Mouse (Mus musculus) ovary, postnatal 36 days (tissue): ENCODE data around the gene Vps8.

ENCODE experiments used
- DNase-seq: peaks from one replicate; pipeline ENCODE4 v3.0.0; 2022; ENCODE audit warnings: low spot score, mixed read lengths

Vps8 gene

DNA sequence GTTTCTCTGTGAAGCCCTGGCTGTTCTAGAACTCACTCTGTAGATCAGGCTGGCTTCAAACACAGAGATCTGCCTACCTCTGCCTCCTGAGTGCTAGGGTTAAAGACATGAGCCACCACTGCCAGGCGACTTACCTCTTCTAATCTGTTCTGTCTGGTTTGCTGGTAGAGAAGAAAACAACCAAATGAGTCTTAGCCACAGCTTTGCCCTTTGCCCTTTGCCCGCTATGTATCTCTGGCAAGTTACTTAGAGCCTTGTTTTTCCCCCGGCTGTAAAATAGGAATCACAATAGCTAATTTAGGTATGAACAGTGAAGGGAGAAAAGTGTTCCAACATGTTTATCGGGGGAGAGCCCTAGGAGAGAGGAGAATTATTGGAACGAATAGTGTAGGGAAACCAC, 18.3 kb upstream of the Vps8 start:
- DNase-seq = no peak

DNA sequence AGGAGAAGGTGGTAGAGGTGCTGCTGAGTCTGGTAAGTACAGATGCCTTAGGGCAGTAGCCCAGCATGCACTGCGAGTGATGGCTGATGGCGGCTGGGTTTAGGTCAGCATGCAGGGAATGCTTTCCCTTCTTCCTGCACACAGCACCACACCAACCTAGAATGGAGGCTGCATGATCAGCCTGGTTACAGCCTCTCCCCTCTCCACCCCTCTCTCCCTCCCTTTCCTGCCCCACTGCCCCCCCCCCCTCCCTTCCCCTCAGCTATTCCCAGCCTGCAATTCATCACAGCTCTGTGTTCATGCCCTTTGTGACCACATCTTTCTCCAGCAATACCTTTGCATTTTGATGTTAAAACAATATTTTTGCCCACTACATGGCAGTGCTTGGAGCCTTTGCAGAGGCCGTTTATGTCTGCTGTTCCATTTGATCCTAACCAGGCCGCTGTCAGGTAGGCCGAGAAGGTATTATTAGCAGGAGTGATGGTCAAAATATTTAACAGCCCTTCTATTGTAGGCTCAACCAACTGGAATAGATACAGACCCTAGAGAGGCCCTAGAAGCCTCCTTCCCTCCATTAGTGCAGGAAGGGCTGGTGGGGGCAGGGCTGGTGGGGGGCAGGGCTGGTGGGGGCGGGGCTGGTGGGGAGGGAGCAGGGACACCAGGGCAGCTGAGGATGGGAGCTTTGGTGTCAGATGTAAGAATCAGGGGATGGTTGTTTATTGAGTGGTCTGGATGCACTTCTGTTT, 17.5 kb upstream of the Vps8 start:
- no peak for DNase-seq

- DNase-seq = no peak
These were observed 16.8 kb upstream of the Vps8 start for GRCm38 (mm10) chr16:21406136-21406535.

- no peak for DNase-seq
These were observed 11.1 kb upstream of the Vps8 start for GRCm38 (mm10) chr16:21411779-21412178.

DNA sequence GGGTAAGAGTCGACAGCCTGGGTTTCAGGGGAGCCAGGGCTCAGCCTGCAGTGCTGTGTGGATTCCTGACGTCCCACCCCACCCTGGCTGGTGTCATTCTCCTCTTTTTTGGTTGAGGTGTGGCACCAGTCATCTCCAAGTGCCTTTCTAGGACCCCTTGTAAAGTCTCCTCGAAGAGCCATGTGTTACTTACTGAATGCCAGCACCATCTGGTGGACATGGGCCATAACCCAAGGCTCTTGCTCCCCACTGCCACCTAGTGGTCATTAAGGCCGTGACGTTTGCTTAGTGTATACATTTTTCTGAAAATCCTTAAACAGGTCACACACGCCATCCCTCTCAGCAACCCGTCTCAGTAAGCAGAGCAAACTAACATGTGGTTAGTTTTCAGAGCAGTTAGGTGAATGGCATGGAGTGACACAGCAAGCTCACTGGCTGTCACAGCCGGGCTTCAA, 10.3 kb upstream of the Vps8 start:
- DNase-seq = peak; percentile 59

GRCm38 (mm10) chr16:21413819-21414218, 9.1 kb upstream of the Vps8 start:
- no peak for DNase-seq

DNA sequence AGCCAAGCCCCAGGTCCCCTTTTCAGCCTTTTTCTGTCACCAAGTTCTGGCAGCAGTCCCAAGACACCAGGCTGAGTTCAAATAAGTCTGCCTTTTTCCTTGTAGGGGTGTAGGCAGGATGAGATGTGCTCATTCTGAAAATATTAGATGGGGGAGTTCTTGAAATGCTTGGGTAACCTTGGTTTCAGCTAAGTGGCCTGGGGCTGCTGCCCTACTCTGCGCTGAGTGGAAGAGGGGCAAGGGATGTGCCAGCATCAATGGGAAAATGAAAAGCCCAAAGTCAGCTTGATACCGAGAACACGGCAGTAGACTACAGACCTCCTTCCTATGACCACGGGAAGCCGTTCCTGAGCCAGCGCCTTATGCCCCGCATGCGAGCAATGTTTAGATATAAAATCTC, 7.8 kb upstream of the Vps8 start:
- DNase-seq = no peak

- DNase-seq = no peak
These were observed 4.9 kb upstream of the Vps8 start for GRCm38 (mm10) chr16:21418012-21418411.

DNA sequence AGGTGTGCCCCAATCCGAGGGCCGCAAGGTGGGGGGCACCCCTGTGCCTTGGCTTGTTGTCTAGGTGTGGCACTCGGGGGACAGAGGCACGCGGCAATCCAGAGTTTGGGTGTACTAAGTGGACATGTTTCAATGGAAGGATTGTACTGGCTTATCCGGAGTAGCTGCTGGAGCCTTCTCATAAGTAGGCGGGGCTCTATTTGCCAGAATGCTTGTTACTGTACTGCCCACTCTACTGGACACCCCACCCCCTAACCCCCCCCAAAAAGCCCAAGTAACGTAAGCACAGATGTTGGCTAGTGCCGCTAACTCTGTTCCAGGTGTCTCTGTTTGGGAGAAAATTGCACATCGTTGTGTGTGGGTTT, 610 bp downstream of the Vps8 start:
- no peak for DNase-seq

- no peak for DNase-seq
These were observed 5.2 kb downstream of the Vps8 start for GRCm38 (mm10) chr16:21428131-21428530.

- DNase-seq = no peak
These were observed 7.6 kb downstream of the Vps8 start for GRCm38 (mm10) chr16:21430377-21431060.

DNA sequence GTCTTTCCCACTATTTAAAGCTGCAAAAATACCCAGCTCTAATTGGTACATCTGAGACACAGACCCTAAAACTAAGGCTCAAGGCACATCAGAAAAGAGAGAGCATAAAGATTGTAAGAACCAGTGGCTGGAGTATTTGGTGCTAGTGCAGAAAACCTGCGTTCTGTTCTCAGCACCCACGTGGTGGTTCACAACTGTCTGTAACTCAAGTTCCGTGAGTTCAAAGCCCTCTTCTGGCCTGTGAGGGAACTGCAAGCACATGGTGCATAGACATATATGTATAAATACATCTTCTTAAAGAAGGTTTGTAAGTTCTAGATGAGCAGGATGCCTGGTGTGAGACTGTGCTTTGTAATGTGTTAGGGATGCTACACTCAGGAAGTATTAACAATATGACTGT, 8.7 kb downstream of the Vps8 start:
- DNase-seq = no peak

- no peak for DNase-seq
These were observed 10.6 kb downstream of the Vps8 start for GRCm38 (mm10) chr16:21433543-21433942.

DNA sequence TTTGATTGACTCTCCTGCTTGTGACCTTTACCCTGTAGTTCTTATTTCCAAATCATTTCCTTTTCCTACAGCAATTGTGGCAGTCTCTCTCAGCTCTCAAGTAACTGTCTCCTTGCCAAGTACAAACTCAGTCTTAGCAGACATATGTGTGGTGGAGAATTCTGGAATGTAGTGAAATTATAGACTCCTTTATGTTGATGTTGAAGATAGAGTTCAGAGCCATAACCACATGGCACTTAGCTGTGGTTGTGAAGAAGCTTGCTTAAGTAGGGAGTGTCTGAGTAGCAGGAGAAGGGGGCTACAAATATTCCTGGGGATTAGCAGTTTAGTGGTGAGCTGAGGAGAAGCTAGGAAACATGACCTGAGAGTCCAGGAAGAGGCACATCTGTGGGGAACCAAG, 18.1 kb downstream of the Vps8 start:
- DNase-seq = no peak

DNA sequence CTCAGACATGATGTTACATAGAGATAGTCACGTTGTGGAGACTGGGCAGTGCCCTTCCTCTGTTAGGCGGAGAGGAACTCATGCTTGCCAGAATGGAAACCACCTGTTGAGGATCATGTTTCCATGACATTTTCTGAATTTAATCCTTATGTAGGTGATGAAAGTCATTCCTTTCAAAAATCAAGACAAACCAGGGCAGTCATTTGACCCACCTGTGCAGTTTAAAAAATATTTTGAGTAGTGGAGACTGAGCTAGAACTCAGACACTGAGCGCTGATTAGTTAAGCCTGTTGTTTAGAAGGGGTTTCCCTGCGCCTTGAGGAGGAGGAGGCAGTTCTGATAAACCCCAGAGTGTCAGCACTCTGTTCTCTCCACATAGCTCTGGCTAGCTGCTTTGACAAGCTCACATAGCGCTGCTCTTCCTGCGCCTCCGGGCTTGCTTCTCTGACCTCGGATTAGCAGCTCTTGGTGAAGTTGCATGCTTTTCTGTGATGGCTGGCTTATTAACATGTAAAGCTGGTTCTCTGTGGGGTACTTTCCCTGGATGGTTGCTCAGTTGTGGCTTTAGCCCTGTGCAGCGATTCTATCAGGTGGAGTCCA, 22.2 kb downstream of the Vps8 start:
- no peak for DNase-seq

DNA sequence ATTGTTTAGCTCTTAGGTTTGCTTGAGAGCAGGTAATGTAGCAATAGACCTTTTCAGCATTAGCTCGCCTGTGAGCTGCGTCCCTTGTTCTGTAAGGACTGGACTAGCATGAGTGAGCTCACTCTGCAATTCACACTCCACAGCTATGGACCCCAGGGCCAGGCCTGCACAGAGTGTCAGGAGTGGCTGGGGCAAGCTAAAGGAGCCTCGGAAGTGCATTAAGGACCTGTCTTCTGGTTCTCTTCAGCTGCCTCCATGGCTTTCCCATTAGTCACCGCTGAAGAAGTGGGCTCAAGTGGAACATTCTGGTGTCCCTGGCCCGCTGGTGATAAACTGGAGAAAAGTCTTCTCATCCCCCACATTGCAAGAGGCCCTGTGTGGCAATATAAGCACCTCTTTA, 24.5 kb downstream of the Vps8 start:
- no peak for DNase-seq

DNA sequence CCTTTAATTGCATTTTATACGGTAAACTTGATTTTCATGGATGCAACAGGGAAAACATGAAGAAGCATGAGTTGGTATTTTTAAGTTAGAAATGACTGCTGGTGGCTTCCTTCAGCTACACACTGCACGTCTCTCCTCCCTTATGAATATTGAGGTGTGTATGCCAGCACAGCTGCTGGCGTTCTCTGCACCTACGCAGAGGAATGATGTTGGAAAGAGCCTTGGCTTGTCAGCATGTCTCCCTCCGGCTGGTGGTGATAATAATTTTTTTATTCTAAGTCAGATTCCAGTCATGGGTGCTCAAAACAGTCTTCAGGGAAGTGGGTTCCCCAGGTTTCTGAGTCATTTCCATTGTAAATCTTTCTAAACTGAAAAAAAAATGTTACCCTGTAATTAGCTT, 25.5 kb downstream of the Vps8 start:
- DNase-seq = no peak

GRCm38 (mm10) chr16:21449890-21450289, 27.0 kb downstream of the Vps8 start:
- no peak for DNase-seq

- no peak for DNase-seq
These were observed 29.7 kb downstream of the Vps8 start for GRCm38 (mm10) chr16:21452569-21452968.

GRCm38 (mm10) chr16:21457639-21458369, 34.9 kb downstream of the Vps8 start:
- DNase-seq = no peak

DNA sequence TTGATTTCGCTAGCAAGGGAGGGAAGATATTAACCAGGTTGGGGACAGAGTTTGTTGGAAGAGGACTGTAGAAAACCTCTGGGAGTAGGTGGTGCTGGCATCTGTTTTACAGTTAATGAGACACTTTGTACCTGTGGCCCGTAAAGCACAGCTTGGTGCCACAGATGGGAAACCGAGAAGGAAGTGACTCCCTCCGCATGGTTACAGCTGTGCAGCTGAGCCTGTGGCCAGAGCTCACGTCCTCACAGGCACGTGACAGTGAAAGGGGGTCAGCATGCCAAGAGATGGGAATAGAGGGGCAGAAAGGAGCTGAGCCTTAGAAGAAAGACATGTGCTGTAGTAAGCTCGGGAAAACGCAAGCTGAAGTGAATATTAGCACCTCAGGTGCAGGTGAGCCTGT, 43.0 kb downstream of the Vps8 start:
- DNase-seq = no peak

DNA sequence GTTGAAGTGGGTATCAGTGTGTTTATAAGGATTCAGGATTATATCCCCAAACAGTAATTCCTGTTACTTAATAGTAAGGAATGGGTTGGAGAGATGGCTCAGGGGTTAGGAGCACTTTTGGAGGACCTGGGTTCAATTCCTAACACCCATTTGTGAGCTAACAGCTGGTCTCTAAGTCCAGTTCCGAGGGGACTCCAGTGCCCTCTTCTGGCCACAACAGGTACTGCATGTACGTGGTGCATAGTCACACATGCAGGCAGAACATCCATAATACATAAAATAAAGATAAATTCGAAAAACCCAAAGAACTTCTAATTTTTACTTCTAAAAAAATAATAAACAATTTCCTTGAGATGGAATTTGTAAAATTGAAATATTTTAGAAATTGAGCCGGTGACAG, 47.5 kb downstream of the Vps8 start:
- DNase-seq = no peak

GRCm38 (mm10) chr16:21477074-21477473, 54.2 kb downstream of the Vps8 start:
- DNase-seq = no peak
